Comparison of ENCODE assay signal across 10 mouse cellular contexts in the genomic region with DNA sequence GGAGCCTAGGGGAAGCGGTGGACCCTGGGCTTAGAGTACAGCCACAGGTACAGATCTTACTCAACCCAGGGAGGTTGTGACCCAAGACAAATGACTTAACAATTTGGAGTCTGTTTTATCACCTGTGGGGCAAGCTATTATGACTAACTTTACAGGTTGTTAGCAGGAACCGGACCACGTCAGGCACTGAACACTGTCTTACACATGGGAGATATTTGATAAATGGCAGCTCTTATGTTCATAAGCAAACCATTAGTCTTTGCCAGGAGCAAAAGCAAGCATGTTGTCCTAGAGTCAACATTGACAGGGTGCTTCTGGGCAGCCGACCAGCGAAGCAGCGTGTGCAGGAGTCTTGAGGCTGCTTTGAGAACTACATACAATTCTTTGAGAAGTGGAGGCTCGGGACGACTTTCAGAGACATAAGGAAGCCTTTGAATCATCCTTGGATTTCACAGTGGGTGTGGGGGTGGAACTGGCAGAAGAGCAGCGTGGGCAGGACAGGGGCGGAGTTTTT. TPM values are rescaled to one million over a fixed set of nuclear protein-coding genes. Genes with fewer than 3 reads are reported as not detected.
DNase-seq lines count a peak whose midpoint lies in the region; ATAC-seq and TF ChIP-seq lines count a peak whose summit lies in the region.
"Had no signal": no experiment of that assay in that cellular context is flagged by ENCODE, and none has a peak within 500 bp of the region (broad histone marks: within the 10 kb centered on the region; RNA-seq: fewer than 3 reads in every experiment).

No protein-coding gene starts in this region.

- TF ChIP-seq POLR2A in heart, adult 2 months (IDR thresholded peaks at IDR 0.05; ENCODE audit: insufficient read depth, low read depth, low read length): no peak

- H3K27me3 ChIP-seq in heart, embryonic 16.5 days (ENCODE audit: control insufficient read depth, insufficient read depth, low read length): no peaks in the 10 kb centered on the region
- H3K27me3 ChIP-seq in heart, adult 2 months (ENCODE audit: control insufficient read depth, insufficient read depth, low read length): no peaks in the 10 kb centered on the region
- H3K27me3 ChIP-seq: neural tube, embryonic 13.5 days; Patski had no signal

- intact Hi-C loops in heart, adult 2 months (cut with DNase I): no loop called here

- H3K36me3 ChIP-seq in heart, embryonic 16.5 days (ENCODE audit: control insufficient read depth, insufficient read depth): no peaks in the 10 kb centered on the region
- H3K36me3 ChIP-seq in heart, adult 2 months (ENCODE audit: control insufficient read depth, insufficient read depth, low read length): peaks cover 2% of the 10 kb centered on the region; the same call in 1 of the 2 replicates
- H3K36me3 ChIP-seq: neural tube, embryonic 13.5 days had no signal

- no peak for TF ChIP-seq EP300 in heart, adult 2 months (IDR thresholded peaks at IDR 0.05; ENCODE audit: insufficient read depth, low read depth, low read length)

- H3K79me2 ChIP-seq in heart, adult 2 months (replicated peaks; ENCODE audit: control insufficient read depth, insufficient read depth, low read length): no peaks in the 10 kb centered on the region

- no peak overlapping the region for H3K4me3 ChIP-seq in heart, embryonic 16.5 days (ENCODE audit: low read length)
- H3K4me3 ChIP-seq in heart, adult 2 months: no peak overlapping the region
- H3K4me3 ChIP-seq: neural tube, embryonic 13.5 days had no signal

- H3K27ac ChIP-seq in heart, embryonic 16.5 days (ENCODE audit: low read length): peak overlapping the region; percentile 20; the same call in 1 of the 2 replicates
- no peak overlapping the region for H3K27ac ChIP-seq in heart, adult 2 months
- H3K27ac ChIP-seq: neural tube, embryonic 13.5 days had no signal

- H3K9ac ChIP-seq in heart, embryonic 16.5 days (ENCODE audit: low read length): no peak overlapping the region
- no peak overlapping the region for H3K9ac ChIP-seq in heart, adult 2 months (ENCODE audit: low read depth, low read length)
- H3K9ac ChIP-seq: neural tube, embryonic 13.5 days had no signal

- no peak overlapping the region for H3K4me2 ChIP-seq in heart, embryonic 16.5 days (ENCODE audit: low read depth, low read length)
- H3K4me2 ChIP-seq: neural tube, embryonic 13.5 days had no signal

- DNase-seq in heart, adult 2 months: no peak
- peak; percentile 66 for DNase-seq in fat pad, adult 2 months (ENCODE audit: extremely low read depth, low read depth, low spot score)
- DNase-seq in left cerebral cortex, adult 18-20 months (ENCODE audit: low spot score in 2 of 2): peak; percentile 74 to 80
- DNase-seq in lung, postnatal 36 days: peak; percentile 80
- no peak for DNase-seq in thymus, postnatal 0 days (ENCODE audit: low spot score)
- no peak for DNase-seq in ovary, postnatal 10 days (ENCODE audit: low spot score)

- no peaks in the 10 kb centered on the region for H3K9me3 ChIP-seq in heart, embryonic 16.5 days (replicated peaks; ENCODE audit: control insufficient read depth, low read length)
- H3K9me3 ChIP-seq: neural tube, embryonic 13.5 days had no signal

- 71% methylated on average over 10 of the region's 10 CpGs for WGBS in heart, embryonic 16.5 days
- 78% methylated on average over 10 of the region's 10 CpGs for WGBS in heart, adult 2 months

- TF ChIP-seq CTCF in heart, adult 2 months (IDR thresholded peaks at IDR 0.05): no peak

- ATAC-seq in heart, embryonic 16.5 days (replicated peaks; ENCODE audit: extremely low read depth, insufficient read depth, low FRiP score): no peak
- no peak for ATAC-seq in erythroid progenitor cell, adult 5-6 weeks (replicated peaks; ENCODE audit: low FRiP score, poor library complexity, severe bottlenecking)
- ATAC-seq: Patski had no signal

- peaks cover 12% of the 10 kb centered on the region for H3K4me1 ChIP-seq in heart, embryonic 16.5 days (ENCODE audit: control insufficient read depth, insufficient read depth, low read length)
- peaks cover 8% of the 10 kb centered on the region for H3K4me1 ChIP-seq in heart, adult 2 months (ENCODE audit: control insufficient read depth, insufficient read depth, low read length)

RNA-seq across cellular contexts. Expression of gene Tgoln1, which starts 33.6 kb away (rescaled TPM):
- polyA plus RNA-seq in heart, embryonic 16.5 days (2015; fragmentation: Nextera tagmentation; extraction: Ambion mirVana): 25.3 and 26.2 TPM in 2 replicates
- 10 to 100 TPM; 60.1 to 68.0 TPM for total RNA-seq in heart, adult 2 months (2021)
- polyA plus RNA-seq in heart, adult 2 months (2012; rRNA removed): 29.0 and 55.7 TPM in 2 replicates
- total RNA-seq in left cerebral cortex, adult 18-20 months (2021): 100 to 1,000 TPM in 1 of 2 experiments, 10 to 100 TPM in 1; 97.3 to 102 TPM
- total RNA-seq in erythroid progenitor cell, adult 5-6 weeks (2015; ENCODE audit: low replicate concordance): 14.7 and 28.5 TPM in 2 replicates
- total RNA-seq in erythroid progenitor cell, adult 5-6 weeks (2017; ENCODE audit: low replicate concordance): 21.9 and 23.5 TPM in 2 replicates
- 43.9 and 44.1 TPM in 2 replicates for polyA plus RNA-seq in thymus, postnatal 0 days (2015; fragmentation: Nextera tagmentation; extraction: Ambion mirVana)

RNA-seq across cellular contexts. Expression of gene Retsat, which starts 52.1 kb away (rescaled TPM):
- polyA plus RNA-seq in heart, embryonic 16.5 days (2015; fragmentation: Nextera tagmentation; extraction: Ambion mirVana): 25.3 and 30.5 TPM in 2 replicates
- total RNA-seq in heart, adult 2 months (2021): 100 to 1,000 TPM; 155 to 181 TPM
- 57.1 and 83.3 TPM in 2 replicates for polyA plus RNA-seq in heart, adult 2 months (2012; rRNA removed)
- 10 to 100 TPM; 50.1 to 60.4 TPM for total RNA-seq in left cerebral cortex, adult 18-20 months (2021)
- 3.4 and 13.0 TPM in 2 replicates for total RNA-seq in erythroid progenitor cell, adult 5-6 weeks (2015; ENCODE audit: low replicate concordance)
- total RNA-seq in erythroid progenitor cell, adult 5-6 weeks (2017; ENCODE audit: low replicate concordance): 1.4 and 1.5 TPM in 2 replicates
- 8.4 and 10.5 TPM in 2 replicates for polyA plus RNA-seq in thymus, postnatal 0 days (2015; fragmentation: Nextera tagmentation; extraction: Ambion mirVana)

RNA-seq across cellular contexts. Expression of gene Elmod3, which starts 52.2 kb away (rescaled TPM):
- polyA plus RNA-seq in heart, embryonic 16.5 days (2015; fragmentation: Nextera tagmentation; extraction: Ambion mirVana): 13.8 and 15.2 TPM in 2 replicates
- total RNA-seq in heart, adult 2 months (2021): 10 to 100 TPM; 12.8 to 16.5 TPM
- 25.5 and 32.8 TPM in 2 replicates for polyA plus RNA-seq in heart, adult 2 months (2012; rRNA removed)
- total RNA-seq in left cerebral cortex, adult 18-20 months (2021): 10 to 100 TPM; 22.6 to 23.1 TPM
- 5.0 and 5.9 TPM in 2 replicates for total RNA-seq in erythroid progenitor cell, adult 5-6 weeks (2015; ENCODE audit: low replicate concordance)
- total RNA-seq in erythroid progenitor cell, adult 5-6 weeks (2017; ENCODE audit: low replicate concordance): 0.13 and 2.5 TPM in 2 replicates
- polyA plus RNA-seq in thymus, postnatal 0 days (2015; fragmentation: Nextera tagmentation; extraction: Ambion mirVana): 11.8 and 13.9 TPM in 2 replicates

Comparison
In these comparisons a context has a peak if more than half of its experiments do, and no peak if none do; other contexts are left out.
1. DNase-seq: peak in fat pad, adult 2 months (single experiment), left cerebral cortex, adult 18-20 months (2 of 2) and lung, postnatal 36 days (single experiment); none in heart, adult 2 months (0 of 2), thymus, postnatal 0 days (single experiment) and ovary, postnatal 10 days (single experiment).